Mouse (Mus musculus): Measurements from ENCODE around the gene Itgb3. TPM values are rescaled to one million over a fixed set of nuclear protein-coding genes. Genes with fewer than 3 reads are reported as not detected.

The Itgb3 gene
- total RNA-seq, 2 experiments from 2014 or later: 3.0 to 3.3 TPM

GRCm38 (mm10) chr11:104616182-104616581 lies 8.4 kb downstream of the Itgb3 start:
- intact Hi-C loops (cut with DNase I): no loop called here
- DNase-seq: no peak

- peak in 1 of 2 experiments; percentile 28 for DNase-seq
- intact Hi-C loops (cut with DNase I): no loop called here
Observed at GRCm38 (mm10) chr11:104618638-104619076, 10.9 kb downstream of the Itgb3 start.

GRCm38 (mm10) chr11:104619084-104620022 lies 11.6 kb downstream of the Itgb3 start:
- no peak for DNase-seq
- intact Hi-C loops (cut with DNase I): no loop called here

GRCm38 (mm10) chr11:104622040-104622962 lies 14.5 kb downstream of the Itgb3 start:
- intact Hi-C loops (cut with DNase I): no loop called here
- DNase-seq: no peak

- DNase-seq: peak; percentile 45 to 59
- intact Hi-C loops (cut with DNase I): no loop called here
Observed at GRCm38 (mm10) chr11:104624791-104625391, 17.1 kb downstream of the Itgb3 start.

GRCm38 (mm10) chr11:104625453-104626402 lies 17.9 kb downstream of the Itgb3 start:
- peak; percentile 34 to 42 for DNase-seq
- intact Hi-C loops (cut with DNase I): no loop called here

GRCm38 (mm10) chr11:104626635-104627034 lies 18.8 kb downstream of the Itgb3 start:
- intact Hi-C loops (cut with DNase I): no loop called here
- no peak for DNase-seq

GRCm38 (mm10) chr11:104627616-104628301 lies 20.0 kb downstream of the Itgb3 start:
- no peak for DNase-seq
- intact Hi-C loops (cut with DNase I): no loop called here

GRCm38 (mm10) chr11:104628566-104628965 lies 20.8 kb downstream of the Itgb3 start:
- no peak for DNase-seq
- intact Hi-C loops (cut with DNase I): no loop called here

- no peak for DNase-seq
- intact Hi-C loops (cut with DNase I): no loop called here
Observed at GRCm38 (mm10) chr11:104630185-104630835, 22.5 kb downstream of the Itgb3 start.

GRCm38 (mm10) chr11:104631306-104631705 lies 23.5 kb downstream of the Itgb3 start:
- DNase-seq: no peak
- intact Hi-C loops (cut with DNase I): no loop called here

GRCm38 (mm10) chr11:104637010-104637409 lies 29.2 kb downstream of the Itgb3 start:
- intact Hi-C loops (cut with DNase I): no loop called here
- no peak for DNase-seq

- DNase-seq: no peak
- intact Hi-C loops (cut with DNase I): no loop called here
Observed at GRCm38 (mm10) chr11:104638006-104638405, 30.2 kb downstream of the Itgb3 start.

GRCm38 (mm10) chr11:104638906-104639305 lies 31.1 kb downstream of the Itgb3 start:
- DNase-seq: no peak
- intact Hi-C loops (cut with DNase I): no loop called here

GRCm38 (mm10) chr11:104639634-104640033 lies 31.8 kb downstream of the Itgb3 start:
- intact Hi-C loops (cut with DNase I): loop anchor here (10.0 kb wide), 1 partner anchor 45 kb away; no protein-coding TSS in a partner anchor
- no peak for DNase-seq

GRCm38 (mm10) chr11:104640894-104641293 lies 33.1 kb downstream of the Itgb3 start:
- no peak for DNase-seq
- intact Hi-C loops (cut with DNase I): loop anchor here (10.0 kb wide), 1 partner anchor 46 kb away; no protein-coding TSS in a partner anchor

GRCm38 (mm10) chr11:104643236-104643635 lies 35.4 kb downstream of the Itgb3 start:
- intact Hi-C loops (cut with DNase I): loop anchor here (1.0 to 10.0 kb wide), 2 partner anchors 19 to 48 kb away; no protein-coding TSS in a partner anchor
- DNase-seq: no peak

GRCm38 (mm10) chr11:104645402-104645801 lies 37.6 kb downstream of the Itgb3 start:
- no peak for DNase-seq
- intact Hi-C loops (cut with DNase I): loop anchor here (10.0 kb wide), 1 partner anchor 51 kb away; no protein-coding TSS in a partner anchor

Measured in heart, postnatal 36 days (tissue).